Mouse (Mus musculus): ENCODE measurements at regions not wholly inside any gene's neighbourhood (a gene's known extent, or its start where the extent isn't known, plus 50 kb on each side); places are given as distances from the start of the nearest gene placed in this dataset.

GRCm38 (mm10) chrX:11577294-11577693 lies 249.7 kb downstream of the H2al1j start:
- no peak for TF ChIP-seq CTCF (IDR thresholded peaks at IDR 0.05; ENCODE audit: borderline replicate concordance, extremely low read depth, insufficient read depth, insufficient read length)
- TF ChIP-seq POLR2A (IDR thresholded peaks at IDR 0.05; ENCODE audit: borderline replicate concordance, extremely low read depth, insufficient read depth, insufficient read length, poor library complexity, severe bottlenecking), result no peak
